Mouse (Mus musculus) neural tube, embryonic 15.5 days (tissue): Measurements from ENCODE around the gene Stim1. TPM values are rescaled to one million over a fixed set of nuclear protein-coding genes. Genes with fewer than 3 reads are reported as not detected.

Experiments
- ATAC-seq: fragments of 200-750 bp; cut with Nextera tagmentation; 2 replicates; pipeline ENCODE4 v1.8.0; 2017; ENCODE audit warnings: mild to moderate bottlenecking, moderate TSS enrichment, moderate library complexity; ENCODE audit not compliant: low FRiP score
- H3K27ac ChIP-seq: fragments of 300-500 bp; sonication (generic); replicated peaks from 2 replicates; pipeline ENCODE4 v1.5.1; 2015; ENCODE audit warnings: mild to moderate bottlenecking, inconsistent platforms
- H3K27me3 ChIP-seq: fragments of 300-500 bp; sonication (generic); replicated peaks from 2 replicates; pipeline ENCODE4 v1.6.1; 2015; ENCODE audit warnings: inconsistent platforms
- H3K36me3 ChIP-seq: fragments of 300-500 bp; sonication (generic); 2 replicates; pipeline ENCODE4 v1.6.1; 2015; ENCODE audit warnings: inconsistent platforms
- H3K4me1 ChIP-seq: fragments of 300-500 bp; sonication (generic); 2 replicates; pipeline ENCODE4 v1.6.1; 2015; ENCODE audit warnings: inconsistent platforms
- H3K4me2 ChIP-seq: fragments of 300-500 bp; sonication (generic); 2 replicates; pipeline ENCODE4 v1.6.1; 2015; ENCODE audit warnings: inconsistent platforms, mild to moderate bottlenecking, moderate library complexity
- H3K4me3 ChIP-seq: fragments of 300-500 bp; sonication (generic); replicated peaks from 2 replicates; pipeline ENCODE4 v1.5.1; 2015; ENCODE audit warnings: mild to moderate bottlenecking, inconsistent platforms
- H3K9ac ChIP-seq: fragments of 300-500 bp; sonication (generic); replicated peaks from 2 replicates; pipeline ENCODE4 v1.6.1; 2015; ENCODE audit warnings: mild to moderate bottlenecking, inconsistent platforms
- H3K9me3 ChIP-seq: fragments of 300-500 bp; sonication (generic); replicated peaks from 2 replicates; pipeline ENCODE4 v1.6.1; 2016; ENCODE audit warnings: inconsistent platforms
- WGBS: fragments of 180-500 bp; shearing (Covaris S2); methylation state at CpG from one replicate; pipeline ENCODE4 v1.1.7; 2015; ENCODE audit warnings: mixed read lengths; 5-methylcytosine and 5-hydroxymethylcytosine counted together
- polyA plus RNA-seq: library from polyadenylated mRNA; unstranded; fragments of >200 nt; fragmentation: Nextera tagmentation; extraction: Ambion mirVana; gene quantifications from 2 replicates; pipeline ENCODE4 v1.2.1, GENCODE M21; 2015

The Stim1 gene
- polyA plus RNA-seq, 1 experiment from 2014 or later, result 13.2 TPM

DNA sequence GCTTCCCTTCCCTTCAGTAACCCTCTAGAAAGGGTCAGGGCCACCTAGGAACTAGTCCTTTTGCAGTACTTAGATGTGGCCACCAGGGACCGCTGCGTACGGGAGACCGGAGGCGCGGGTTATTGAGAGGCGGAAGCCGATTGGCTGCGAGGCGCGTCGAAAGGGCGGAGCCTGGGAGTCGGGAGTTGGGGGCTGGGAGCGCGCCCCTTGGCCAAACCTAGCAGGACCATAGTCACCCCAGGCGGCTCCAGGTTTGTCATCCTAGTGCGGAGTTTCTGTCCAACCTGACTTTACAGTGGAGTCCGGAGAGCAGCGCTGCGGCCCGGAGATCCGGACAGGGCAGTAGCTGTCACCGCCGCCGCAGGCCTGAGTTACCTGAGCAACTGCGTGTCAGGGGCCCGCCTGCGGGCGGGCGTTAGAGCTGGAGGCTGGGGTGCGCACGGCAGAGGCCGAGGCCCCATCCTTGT lies 460 bp upstream of the Stim1 start:
- under 1% methylated on average over 34 of the region's 34 CpGs for WGBS
- Histone ChIP-seq H3K4me1 (peaks cover 17% of the 10 kb centered on the region), H3K4me2 (peak overlapping the region; percentile 82), H3K27ac (peak overlapping the region; percentile 74), H3K9ac (peak overlapping the region; percentile 54), H3K9me3 (no peaks in the 10 kb centered on the region), H3K4me3 (peak overlapping the region; percentile 81), H3K27me3 (no peaks in the 10 kb centered on the region), H3K36me3 (no peaks in the 10 kb centered on the region)
- ATAC-seq, result peak; percentile 94

DNA sequence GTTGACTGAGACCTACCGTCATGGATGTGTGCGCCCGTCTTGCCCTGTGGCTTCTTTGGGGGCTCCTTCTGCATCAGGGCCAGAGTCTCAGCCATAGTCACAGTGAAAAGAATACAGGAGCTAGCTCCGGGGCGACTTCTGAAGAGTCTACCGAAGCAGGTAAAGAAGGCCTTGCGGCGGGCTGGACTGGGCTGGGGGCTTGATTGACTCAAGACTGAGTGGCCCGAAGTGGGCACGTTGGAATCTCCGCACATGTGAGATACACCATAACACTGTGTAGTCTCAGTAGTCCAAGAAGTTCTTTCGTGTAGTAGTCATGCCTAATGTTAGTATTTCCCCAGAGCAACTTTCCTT lies 766 bp downstream of the Stim1 start:
- H3K9me3 ChIP-seq, result no peaks in the 10 kb centered on the region
- H3K27ac ChIP-seq, result no peak overlapping the region
- H3K4me3 ChIP-seq, result peak overlapping the region; percentile 81
- no peak for ATAC-seq
- H3K36me3 ChIP-seq, result no peaks in the 10 kb centered on the region
- peak overlapping the region; percentile 54 for H3K9ac ChIP-seq
- 6% methylated on average over 12 of the region's 12 CpGs for WGBS
- no peaks in the 10 kb centered on the region for H3K27me3 ChIP-seq
- peaks cover 17% of the 10 kb centered on the region for H3K4me1 ChIP-seq
- peak overlapping the region; percentile 82 for H3K4me2 ChIP-seq

DNA sequence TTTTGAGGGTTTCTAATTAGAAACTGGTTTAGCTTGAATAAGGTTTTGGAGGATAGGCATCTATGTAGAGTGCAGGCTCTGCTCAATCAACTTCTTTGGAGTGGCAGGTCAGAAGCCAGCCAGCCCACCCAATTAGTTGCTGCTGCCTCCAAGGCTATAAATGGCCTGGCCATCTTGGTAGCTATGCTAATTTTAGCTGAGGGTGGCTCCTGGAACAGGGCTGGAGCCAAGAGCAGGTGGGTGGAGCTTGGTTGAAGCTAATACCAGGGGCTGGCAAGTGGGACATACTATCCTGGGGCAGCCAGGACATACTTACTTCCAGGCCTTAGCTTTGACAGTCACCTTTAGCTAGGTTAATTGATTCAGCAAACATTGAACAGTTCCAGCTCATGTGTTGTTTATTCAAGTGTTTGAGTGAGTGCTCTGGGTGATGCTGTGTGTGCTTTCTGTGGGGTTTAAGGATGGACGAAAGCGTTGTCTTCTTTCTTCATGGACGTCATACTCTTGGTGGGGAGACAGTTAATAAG lies 4.9 kb downstream of the Stim1 start:
- ATAC-seq, result no peak
- Histone ChIP-seq H3K4me2 (no peak overlapping the region), H3K27me3 (no peaks in the 10 kb centered on the region), H3K9me3 (no peaks in the 10 kb centered on the region), H3K9ac (no peak overlapping the region), H3K4me1 (peaks cover 14% of the 10 kb centered on the region), H3K36me3 (no peaks in the 10 kb centered on the region), H3K27ac (no peak overlapping the region), H3K4me3 (no peak overlapping the region)
- 87% methylated on average over 3 of the region's 3 CpGs for WGBS

DNA sequence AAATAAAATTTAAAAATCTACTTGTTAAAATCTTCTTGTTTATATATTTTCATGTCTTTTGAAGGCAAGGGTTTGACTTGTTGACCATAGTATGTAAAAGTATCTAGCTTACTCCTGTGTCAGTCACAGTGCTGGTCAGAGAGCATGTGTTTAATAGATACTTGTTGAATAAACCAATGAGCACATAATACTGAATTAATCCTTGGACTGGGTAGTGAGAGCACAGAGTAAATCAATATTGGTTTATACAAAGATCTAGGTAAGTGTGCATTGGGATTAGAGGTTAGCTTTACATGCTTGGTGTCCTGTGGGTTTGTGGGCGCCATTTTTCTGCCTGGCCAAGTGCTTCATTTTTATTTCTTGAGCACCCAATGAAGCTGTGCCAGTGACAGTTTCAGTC lies 13.8 kb downstream of the Stim1 start:
- Histone ChIP-seq H3K4me2 (no peak overlapping the region), H3K9ac (no peak overlapping the region)
- 93% methylated on average over 1 of the region's 1 CpGs for WGBS

DNA sequence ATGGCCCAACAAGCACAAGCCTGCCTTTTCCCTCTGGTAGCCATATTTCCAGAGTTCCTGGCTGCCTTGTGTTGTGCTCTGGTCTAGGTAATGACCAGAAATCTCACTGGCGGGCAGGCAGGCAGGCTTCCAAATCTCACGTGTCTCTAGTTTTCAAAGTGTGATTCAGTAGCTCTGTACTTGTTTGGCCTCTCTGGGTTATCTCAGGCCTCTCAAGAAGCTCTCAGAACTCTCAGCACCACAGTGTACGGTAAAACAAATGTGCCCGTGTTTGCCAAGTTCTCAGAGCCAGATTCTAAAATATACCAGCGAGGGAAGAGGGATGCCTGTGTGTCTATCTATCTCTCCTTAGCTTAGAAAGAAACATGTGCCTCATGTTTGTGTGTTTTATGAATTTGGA lies 14.7 kb downstream of the Stim1 start:
- ATAC-seq, result no peak
- H3K36me3 ChIP-seq, result no peaks in the 10 kb centered on the region
- H3K4me2 ChIP-seq, result no peak overlapping the region
- H3K27me3 ChIP-seq, result no peaks in the 10 kb centered on the region
- H3K4me3 ChIP-seq, result no peak overlapping the region
- no peaks in the 10 kb centered on the region for H3K4me1 ChIP-seq
- no peaks in the 10 kb centered on the region for H3K9me3 ChIP-seq
- WGBS, result 87% methylated on average over 5 of the region's 5 CpGs
- no peak overlapping the region for H3K27ac ChIP-seq
- H3K9ac ChIP-seq, result no peak overlapping the region

More for the DNA sequence above, 13.8 kb downstream of the Stim1 start:
- Histone ChIP-seq H3K9me3 (no peaks in the 10 kb centered on the region), H3K27ac (no peak overlapping the region), H3K4me3 (no peak overlapping the region), H3K4me1 (no peaks in the 10 kb centered on the region), H3K36me3 (no peaks in the 10 kb centered on the region), H3K27me3 (no peaks in the 10 kb centered on the region)
- ATAC-seq, result no peak

DNA sequence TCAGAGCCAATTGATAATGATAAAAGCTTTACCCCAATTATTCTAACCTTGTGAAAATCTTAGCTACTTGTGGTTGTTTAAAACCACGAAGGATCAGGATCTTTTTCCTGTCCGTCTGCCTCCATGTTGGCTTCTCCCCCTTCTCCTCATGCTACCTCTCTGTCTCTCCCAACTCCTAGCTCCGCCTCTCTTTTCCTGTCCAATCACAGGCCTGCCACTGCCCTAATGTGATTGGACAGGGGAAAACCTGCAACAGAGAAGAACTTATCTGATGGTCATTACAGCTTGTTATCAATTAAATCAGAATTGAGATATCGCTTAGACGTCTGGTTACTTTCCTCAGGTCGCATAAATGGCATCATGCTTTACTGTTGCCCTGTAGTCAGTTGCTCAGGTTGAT lies 21.9 kb downstream of the Stim1 start:
- Histone ChIP-seq H3K36me3 (no peaks in the 10 kb centered on the region), H3K4me1 (no peaks in the 10 kb centered on the region; the same call in 1 of the 2 replicates), H3K27me3 (no peaks in the 10 kb centered on the region), H3K4me3 (no peak overlapping the region), H3K4me2 (no peak overlapping the region), H3K9ac (no peak overlapping the region), H3K27ac (no peak overlapping the region), H3K9me3 (no peaks in the 10 kb centered on the region)
- ATAC-seq, result no peak
- WGBS, result 86% methylated on average over 6 of the region's 6 CpGs

DNA sequence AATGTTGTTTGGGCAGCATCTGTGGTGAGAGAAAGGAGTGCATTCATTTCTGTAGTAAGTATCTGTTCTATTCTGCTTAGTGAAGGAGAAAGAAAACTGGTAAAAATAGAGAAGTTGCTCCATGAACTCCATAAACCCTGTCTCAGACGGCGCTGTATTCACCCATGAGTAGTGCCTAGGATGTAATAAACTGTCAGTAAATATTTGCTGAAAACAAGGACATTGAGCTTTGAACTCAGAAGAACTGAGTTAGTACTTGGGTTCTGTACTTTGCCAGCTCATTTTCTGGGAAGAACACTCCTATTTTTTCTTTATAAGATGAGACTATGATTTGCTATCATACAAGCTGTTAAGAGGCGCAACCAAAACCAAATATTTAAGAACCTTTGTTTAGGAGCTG lies 24.6 kb downstream of the Stim1 start:
- Histone ChIP-seq H3K9me3 (no peaks in the 10 kb centered on the region), H3K9ac (no peak overlapping the region), H3K4me3 (no peak overlapping the region), H3K27ac (no peak overlapping the region), H3K27me3 (no peaks in the 10 kb centered on the region), H3K36me3 (no peaks in the 10 kb centered on the region), H3K4me2 (no peak overlapping the region), H3K4me1 (no peaks in the 10 kb centered on the region; the same call in 1 of the 2 replicates)
- WGBS, result 89% methylated on average over 3 of the region's 3 CpGs
- ATAC-seq, result no peak

DNA sequence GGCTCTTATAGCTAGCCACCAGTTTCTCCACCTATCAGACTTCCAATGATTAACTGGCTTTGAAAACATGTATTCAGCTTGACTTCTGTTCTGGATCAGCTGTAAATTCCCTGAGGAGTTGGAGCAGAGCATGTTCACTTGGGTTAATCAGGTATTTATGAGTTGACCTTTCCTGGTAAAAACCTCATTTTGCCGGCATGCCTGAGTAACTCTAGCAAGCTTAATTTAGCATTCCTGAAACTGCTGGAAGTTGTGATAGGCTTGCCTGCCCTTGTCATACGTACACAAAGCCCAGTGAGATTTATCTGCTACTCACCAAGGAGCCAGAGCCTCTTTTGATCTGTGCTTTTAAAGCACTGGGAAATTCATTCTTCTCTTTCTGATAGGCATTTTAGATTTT lies 25.6 kb downstream of the Stim1 start:
- Histone ChIP-seq H3K36me3 (no peaks in the 10 kb centered on the region), H3K9ac (no peak overlapping the region), H3K9me3 (no peaks in the 10 kb centered on the region), H3K27ac (no peak overlapping the region), H3K4me1 (no peaks in the 10 kb centered on the region; the same call in 1 of the 2 replicates), H3K4me2 (no peak overlapping the region), H3K27me3 (no peaks in the 10 kb centered on the region), H3K4me3 (no peak overlapping the region)
- WGBS, result 8% methylated on average over 2 of the region's 2 CpGs
- no peak for ATAC-seq

DNA sequence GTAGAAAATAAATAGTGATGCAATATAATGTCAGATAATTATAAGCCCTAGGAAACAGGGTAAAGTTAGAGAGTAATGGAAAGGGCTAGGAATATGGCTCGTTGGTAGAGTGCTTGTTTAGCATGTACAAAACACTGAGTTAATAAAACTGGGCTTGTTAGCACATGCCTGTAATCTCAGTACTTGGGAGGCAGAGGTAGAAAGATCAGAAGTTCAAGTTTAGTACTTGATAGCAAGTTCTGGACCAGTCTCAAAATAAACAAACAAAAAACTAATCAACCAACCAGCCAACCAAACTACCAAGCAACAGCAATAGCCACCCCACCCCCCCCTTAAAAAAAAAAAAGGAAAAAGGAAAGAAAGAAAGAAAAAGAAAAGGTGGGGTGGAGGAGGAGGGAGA lies 33.2 kb downstream of the Stim1 start:
- H3K4me2 ChIP-seq, result no peak overlapping the region
- WGBS, result 80% methylated on average over 1 of the region's 1 CpGs

DNA sequence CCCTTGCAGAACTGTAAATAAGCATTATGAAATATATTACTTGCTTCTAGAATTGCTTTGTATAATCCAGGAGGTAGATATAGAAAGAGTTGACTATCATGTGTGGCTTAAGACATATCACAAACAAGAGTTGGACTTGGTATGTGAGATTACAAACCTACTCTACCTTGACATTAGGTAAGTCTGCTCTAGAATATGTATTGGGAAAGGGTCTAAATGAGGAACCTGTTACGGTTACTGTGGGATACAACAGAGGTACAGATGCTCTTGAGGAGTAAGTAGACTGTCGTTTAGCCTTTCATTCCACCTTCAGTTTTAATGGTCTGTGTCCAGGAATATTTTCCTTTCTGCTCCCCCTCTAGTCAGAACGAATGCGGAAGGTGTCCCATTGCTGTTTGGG lies 34.9 kb downstream of the Stim1 start:
- no peak overlapping the region for H3K27ac ChIP-seq
- H3K9ac ChIP-seq, result no peak overlapping the region
- no peaks in the 10 kb centered on the region for H3K36me3 ChIP-seq
- no peak overlapping the region for H3K4me3 ChIP-seq
- ATAC-seq, result no peak
- WGBS, result 92% methylated on average over 4 of the region's 4 CpGs
- H3K4me2 ChIP-seq, result no peak overlapping the region
- H3K9me3 ChIP-seq, result no peaks in the 10 kb centered on the region
- no peaks in the 10 kb centered on the region for H3K27me3 ChIP-seq
- H3K4me1 ChIP-seq, result no peaks in the 10 kb centered on the region

More for the DNA sequence above, 33.2 kb downstream of the Stim1 start:
- Histone ChIP-seq H3K4me3 (no peak overlapping the region), H3K27ac (no peak overlapping the region), H3K27me3 (no peaks in the 10 kb centered on the region), H3K9ac (no peak overlapping the region), H3K9me3 (no peaks in the 10 kb centered on the region), H3K4me1 (no peaks in the 10 kb centered on the region), H3K36me3 (no peaks in the 10 kb centered on the region)
- no peak for ATAC-seq

DNA sequence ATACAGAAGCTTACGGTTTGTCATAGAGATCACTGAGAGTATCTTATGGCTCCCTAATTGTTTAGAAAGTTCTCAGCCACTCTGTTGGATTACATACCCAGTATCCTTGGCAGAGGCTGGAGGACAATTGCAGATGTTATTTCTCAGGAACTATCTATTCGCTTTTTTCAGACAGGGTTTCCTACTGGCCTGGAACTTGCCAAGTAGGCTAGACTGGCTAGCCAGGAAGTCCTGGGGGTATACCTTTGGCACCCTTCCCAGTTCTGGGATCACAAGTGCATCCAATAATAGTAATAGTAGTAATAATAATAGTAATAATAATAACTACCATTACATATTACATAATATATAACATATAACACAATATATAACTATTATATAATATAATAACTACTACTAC lies 38.0 kb downstream of the Stim1 start:
- no peaks in the 10 kb centered on the region for H3K36me3 ChIP-seq
- no peak overlapping the region for H3K9ac ChIP-seq
- no peak for ATAC-seq
- H3K4me3 ChIP-seq, result no peak overlapping the region
- H3K27me3 ChIP-seq, result no peaks in the 10 kb centered on the region
- WGBS, result 88% methylated on average over 2 of the region's 2 CpGs
- no peaks in the 10 kb centered on the region for H3K9me3 ChIP-seq
- H3K27ac ChIP-seq, result no peak overlapping the region
- no peaks in the 10 kb centered on the region for H3K4me1 ChIP-seq
- H3K4me2 ChIP-seq, result no peak overlapping the region

DNA sequence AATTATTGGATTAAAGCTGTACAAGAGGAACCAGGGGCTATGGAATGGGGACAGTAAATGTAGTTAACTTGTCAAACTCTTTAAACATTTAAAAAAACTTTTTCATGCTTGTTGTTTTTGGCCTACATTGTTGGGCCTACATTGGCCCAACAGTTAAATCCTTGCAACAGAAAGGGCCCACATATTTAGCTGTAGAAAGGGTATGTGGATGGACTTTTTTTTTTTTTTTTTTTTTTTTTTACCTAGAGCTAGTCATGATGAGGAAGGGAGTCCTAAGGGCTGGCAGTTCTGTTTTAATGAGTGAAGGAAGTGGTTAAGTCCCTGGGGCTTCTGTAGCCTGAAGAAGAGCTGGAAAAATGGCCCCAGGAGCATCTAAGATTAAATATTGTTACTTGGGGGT lies 42.7 kb downstream of the Stim1 start:
- no peak for ATAC-seq
- H3K4me3 ChIP-seq, result no peak overlapping the region

DNA sequence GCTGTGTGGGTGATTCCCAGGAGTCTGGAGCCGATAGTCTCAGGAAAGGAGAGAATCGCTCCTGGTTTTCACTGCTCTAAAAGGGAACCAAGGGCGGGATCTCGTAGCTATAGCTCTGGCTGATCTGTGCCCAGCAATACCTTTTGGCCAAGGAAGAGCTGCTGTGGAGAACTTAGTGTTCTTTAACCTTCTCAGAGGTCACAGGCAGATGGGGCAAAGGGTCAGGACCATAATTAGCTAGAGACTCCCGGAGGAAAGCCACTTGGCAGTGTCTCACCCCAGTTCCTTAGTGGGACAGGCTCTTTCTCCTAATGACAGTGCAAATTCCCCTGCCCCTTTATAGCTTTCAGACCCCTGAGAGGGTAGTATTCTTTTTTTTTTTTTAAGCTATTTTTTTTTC lies 43.2 kb downstream of the Stim1 start:
- Histone ChIP-seq H3K9me3 (no peaks in the 10 kb centered on the region), H3K36me3 (no peaks in the 10 kb centered on the region), H3K27ac (no peak overlapping the region), H3K9ac (no peak overlapping the region), H3K4me2 (no peak overlapping the region), H3K4me3 (no peak overlapping the region), H3K4me1 (no peaks in the 10 kb centered on the region), H3K27me3 (no peaks in the 10 kb centered on the region)
- 88% methylated on average over 5 of the region's 5 CpGs for WGBS
- ATAC-seq, result no peak

More for the DNA sequence above, 42.7 kb downstream of the Stim1 start:
- no peaks in the 10 kb centered on the region for H3K27me3 ChIP-seq
- H3K4me2 ChIP-seq, result no peak overlapping the region
- no peak overlapping the region for H3K27ac ChIP-seq
- H3K9me3 ChIP-seq, result no peaks in the 10 kb centered on the region
- H3K36me3 ChIP-seq, result no peaks in the 10 kb centered on the region
- no peak overlapping the region for H3K9ac ChIP-seq
- H3K4me1 ChIP-seq, result no peaks in the 10 kb centered on the region
